Mouse (Mus musculus): ENCODE results near the gene Ghr. TPM values are rescaled to one million over a fixed set of nuclear protein-coding genes. Genes with fewer than 3 reads are reported as not detected.

Ghr gene
- total RNA-seq, 2 experiments from 2014 or later, result 112 to 122 TPM

- DNase-seq, result no peak
Observed at GRCm38 (mm10) chr15:3290435-3290834, 292.9 kb downstream of the Ghr start.

- DNase-seq, result no peak
Observed at GRCm38 (mm10) chr15:3286032-3286431, 297.3 kb downstream of the Ghr start.

- DNase-seq, result no peak
Observed at GRCm38 (mm10) chr15:3281737-3282136, 301.6 kb downstream of the Ghr start.

GRCm38 (mm10) chr15:3281216-3281615 lies 302.1 kb downstream of the Ghr start:
- no peak for DNase-seq

GRCm38 (mm10) chr15:3279242-3279641 lies 304.1 kb downstream of the Ghr start:
- no peak for DNase-seq

- DNase-seq, result no peak
Observed at GRCm38 (mm10) chr15:3277391-3277790, 305.9 kb downstream of the Ghr start.

GRCm38 (mm10) chr15:3273191-3273590 lies 310.1 kb downstream of the Ghr start:
- no peak for DNase-seq

- no peak for DNase-seq
Observed at GRCm38 (mm10) chr15:3271216-3271615, 312.1 kb downstream of the Ghr start.

- peak; percentile 74 for DNase-seq
Observed at GRCm38 (mm10) chr15:3270646-3271077, 312.6 kb downstream of the Ghr start.

- no peak for DNase-seq
Observed at GRCm38 (mm10) chr15:3269996-3270645, 313.2 kb downstream of the Ghr start.

- DNase-seq, result no peak
Observed at GRCm38 (mm10) chr15:3269496-3269895, 313.8 kb downstream of the Ghr start.

- DNase-seq, result no peak
Observed at GRCm38 (mm10) chr15:3268247-3268646, 315.0 kb downstream of the Ghr start, which contains the start of gene Selenop. Gene Selenop (plus strand): TSS chr15:3268547.
